20 mouse cellular contexts compared by ENCODE assay signal in genomic region chr4:131585946-131586345, GRCm38 (mm10).
DNase-seq lines count a peak whose midpoint lies in the region; ATAC-seq lines count a peak whose summit lies in the region.
"Had no signal": no experiment of that assay in that cellular context is flagged by ENCODE, and none has a peak within 500 bp of the region (broad histone marks: within the 10 kb centered on the region; RNA-seq: fewer than 3 reads in every experiment).

No protein-coding gene starts in this region.

- H3K4me1 ChIP-seq in kidney, embryonic 16.5 days (ENCODE audit: insufficient read depth, low read length), result no peaks in the 10 kb centered on the region
- H3K4me1 ChIP-seq: forebrain, embryonic 10.5 days; forebrain, embryonic 13.5 days; hindbrain, embryonic 12.5 days; hindbrain, embryonic 15.5 days had no signal

- no peak overlapping the region for H3K4me3 ChIP-seq in kidney, embryonic 16.5 days (ENCODE audit: low read length)
- H3K4me3 ChIP-seq: forebrain, embryonic 10.5 days; forebrain, embryonic 13.5 days; gastrocnemius, adult 2 months; hindbrain, embryonic 12.5 days; hindbrain, embryonic 15.5 days had no signal

- no peak overlapping the region for H3K9ac ChIP-seq in kidney, embryonic 16.5 days (replicated peaks; ENCODE audit: low read length)
- H3K9ac ChIP-seq: forebrain, embryonic 13.5 days; hindbrain, embryonic 12.5 days; hindbrain, embryonic 15.5 days had no signal

- no peak overlapping the region for H3K27ac ChIP-seq in kidney, embryonic 16.5 days (ENCODE audit: low read length)
- H3K27ac ChIP-seq: forebrain, embryonic 10.5 days; forebrain, embryonic 13.5 days; gastrocnemius, adult 2 months; hindbrain, embryonic 12.5 days; hindbrain, embryonic 15.5 days had no signal

- no peaks in the 10 kb centered on the region for H3K27me3 ChIP-seq in kidney, embryonic 16.5 days (ENCODE audit: insufficient read depth, low read length)
- H3K27me3 ChIP-seq: hindbrain, embryonic 12.5 days; hindbrain, embryonic 15.5 days had no signal

- DNase-seq in kidney, adult 11 months, result peak; percentile 36
- DNase-seq in kidney, adult 8-10 months, result peak; percentile 27 to 31
- DNase-seq in kidney, postnatal 4 days, result no peak
- DNase-seq in kidney, postnatal 25 days, result peak; percentile 22 to 56
- DNase-seq in frontal cortex, adult 2 months (ENCODE audit: extremely low spot score in 1 of 2, low spot score in 1 of 2), result no peak
- DNase-seq: adrenal gland, adult 8-10 months; adrenal gland, postnatal 25 days; cerebellum, adult 18-20 months; cerebellum, adult 9-10 months; gastrocnemius, adult 2 months; gastrocnemius, postnatal 14 days; heart, adult 11 months had no signal

- ATAC-seq in kidney, embryonic 16.5 days (ENCODE audit: low FRiP score, low TSS enrichment), result no peak
- ATAC-seq: activated CD4-positive, CD25-positive, alpha-beta regulatory T cell, adult 4 months; forebrain, embryonic 13.5 days; forebrain, embryonic 16.5 days had no signal

- H3K4me2 ChIP-seq in kidney, embryonic 16.5 days (replicated peaks; ENCODE audit: low read depth, low read length), result no peak overlapping the region
- H3K4me2 ChIP-seq: forebrain, embryonic 13.5 days; heart, embryonic 11.5 days; hindbrain, embryonic 12.5 days; hindbrain, embryonic 15.5 days had no signal

- H3K36me3 ChIP-seq in kidney, embryonic 16.5 days (ENCODE audit: insufficient read depth, low read length), result no peaks in the 10 kb centered on the region
- H3K36me3 ChIP-seq: forebrain, embryonic 10.5 days; hindbrain, embryonic 12.5 days; hindbrain, embryonic 15.5 days had no signal

- WGBS in kidney, embryonic 16.5 days, result 60% methylated on average over 3 of the region's 3 CpGs

- no peaks in the 10 kb centered on the region for H3K9me3 ChIP-seq in kidney, embryonic 16.5 days (ENCODE audit: low read length)
- H3K9me3 ChIP-seq: forebrain, embryonic 10.5 days; forebrain, embryonic 13.5 days; hindbrain, embryonic 12.5 days; hindbrain, embryonic 15.5 days had no signal

Comparison
In these comparisons a context has a peak if more than half of its experiments do, and no peak if none do; other contexts are left out.
1. DNase-seq: peak in kidney, adult 11 months (single experiment), kidney, adult 8-10 months (2 of 2) and kidney, postnatal 25 days (2 of 2); none in kidney, postnatal 4 days (0 of 2) and frontal cortex, adult 2 months (0 of 2).